Mouse (Mus musculus): ENCODE measurements around the gene Kif1b. TPM values are rescaled to one million over a fixed set of nuclear protein-coding genes. Genes with fewer than 3 reads are reported as not detected.

The Kif1b gene
- polyA plus RNA-seq, 1 experiment from 2014 or later = 50.7 TPM

Other genes starting within 250 kb of the Kif1b start
- gene Pex14, start 207.8 kb downstream of the Kif1b start, polyA plus RNA-seq (2014; fragmentation: Nextera tagmentation; extraction: Ambion mirVana) = 40.0 and 41.2 TPM in 2 replicates
- 28.6 and 30.6 TPM in 2 replicates for gene Dffa, start 203.5 kb downstream of the Kif1b start, polyA plus RNA-seq (2014; fragmentation: Nextera tagmentation; extraction: Ambion mirVana)
- gene Cort, start 180.9 kb downstream of the Kif1b start, polyA plus RNA-seq (2014; fragmentation: Nextera tagmentation; extraction: Ambion mirVana) = 0.65 and 0.81 TPM in 2 replicates
- gene Cenps, start 170.1 kb downstream of the Kif1b start, polyA plus RNA-seq (2014; fragmentation: Nextera tagmentation; extraction: Ambion mirVana) = 35.1 and 35.4 TPM in 2 replicates
- gene Pgd, start 140.9 kb downstream of the Kif1b start, polyA plus RNA-seq (2014; fragmentation: Nextera tagmentation; extraction: Ambion mirVana) = 66.8 and 69.3 TPM in 2 replicates
- 41.7 and 44.3 TPM in 2 replicates for gene Ube4b, start 119.1 kb upstream of the Kif1b start, polyA plus RNA-seq (2014; fragmentation: Nextera tagmentation; extraction: Ambion mirVana)
- gene Rbp7, start 147.3 kb upstream of the Kif1b start, polyA plus RNA-seq (2014; fragmentation: Nextera tagmentation; extraction: Ambion mirVana) = 1.9 TPM in 2 replicates
- gene Tmem274, start 169.7 kb upstream of the Kif1b start, polyA plus RNA-seq (2014; fragmentation: Nextera tagmentation; extraction: Ambion mirVana) = not detected in 2 replicates
- 11.5 and 15.1 TPM in 2 replicates for gene Nmnat1, start 177.5 kb upstream of the Kif1b start, polyA plus RNA-seq (2014; fragmentation: Nextera tagmentation; extraction: Ambion mirVana)
- 45.9 and 49.3 TPM in 2 replicates for gene Lzic, start 177.5 kb upstream of the Kif1b start, polyA plus RNA-seq (2014; fragmentation: Nextera tagmentation; extraction: Ambion mirVana)
- gene Ctnnbip1, start 210.5 kb upstream of the Kif1b start, polyA plus RNA-seq (2014; fragmentation: Nextera tagmentation; extraction: Ambion mirVana) = 57.7 and 57.8 TPM in 2 replicates